ENCODE assay signal across 16 mouse cellular contexts in the genomic region with DNA sequence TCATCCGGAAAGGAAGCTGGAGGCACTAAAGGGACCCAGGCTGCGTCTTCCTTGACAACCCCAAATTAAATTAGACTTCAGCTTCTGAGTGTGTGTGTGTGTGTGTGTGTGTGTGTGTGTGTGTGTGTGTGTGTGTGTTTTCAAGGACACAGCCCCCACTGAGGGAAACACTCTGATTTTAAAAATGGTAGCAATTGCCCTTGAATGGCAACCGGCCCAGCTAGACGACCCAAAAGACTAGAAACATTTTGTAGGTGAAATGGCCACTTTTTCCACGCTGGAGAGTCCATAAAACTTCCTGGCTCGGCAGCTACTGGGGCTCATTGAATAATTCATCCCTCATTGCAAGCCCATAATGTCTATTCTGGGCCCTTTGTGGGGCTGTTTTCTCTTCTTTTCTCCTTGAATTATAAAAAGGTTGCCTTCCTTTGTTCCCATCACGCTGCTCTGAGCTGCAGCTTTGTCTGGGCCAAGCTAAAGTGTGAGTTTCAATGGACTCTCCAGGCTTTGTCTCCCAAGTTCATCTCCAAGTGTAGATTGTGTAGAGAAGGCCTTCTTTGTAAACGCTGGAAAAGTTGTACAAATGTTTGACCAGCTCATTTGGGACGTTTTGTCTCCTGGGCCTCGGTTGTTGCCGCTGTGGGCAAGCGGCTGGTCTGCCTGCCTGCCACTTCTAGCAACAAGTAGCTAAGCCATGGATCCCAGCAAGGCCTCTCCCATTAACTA. TPM values are rescaled to one million over a fixed set of nuclear protein-coding genes. Genes with fewer than 3 reads are reported as not detected.
DNase-seq lines count a peak whose midpoint lies in the region; ATAC-seq lines count a peak whose summit lies in the region.
"Had no signal": no experiment of that assay in that cellular context is flagged by ENCODE, and none has a peak within 500 bp of the region (broad histone marks: within the 10 kb centered on the region; RNA-seq: fewer than 3 reads in every experiment).

No protein-coding gene starts in this region.

- peak overlapping the region; percentile 74; the same call in 1 of the 2 replicates for H3K4me2 ChIP-seq in forebrain, embryonic 11.5 days (ENCODE audit: low read depth, low read length, severe bottlenecking)
- H3K4me2 ChIP-seq in forebrain, embryonic 15.5 days (replicated peaks): no peak overlapping the region
- H3K4me2 ChIP-seq in forebrain, embryonic 16.5 days (ENCODE audit: low read length): no peak overlapping the region
- peak overlapping the region; percentile 74 for H3K4me2 ChIP-seq in neural tube, embryonic 13.5 days

- H3K9me3 ChIP-seq in forebrain, embryonic 11.5 days (ENCODE audit: control insufficient read depth, low read length): no peaks in the 10 kb centered on the region
- no peaks in the 10 kb centered on the region for H3K9me3 ChIP-seq in forebrain, embryonic 15.5 days
- H3K9me3 ChIP-seq in forebrain, embryonic 16.5 days (ENCODE audit: control insufficient read depth, low read length): no peaks in the 10 kb centered on the region
- H3K9me3 ChIP-seq in midbrain, embryonic 10.5 days (replicated peaks): no peaks in the 10 kb centered on the region
- no peaks in the 10 kb centered on the region for H3K9me3 ChIP-seq in neural tube, embryonic 13.5 days
- H3K9me3 ChIP-seq: limb, embryonic 12.5 days; lung, embryonic 15.5 days had no signal

- ATAC-seq in forebrain, embryonic 11.5 days (replicated peaks; ENCODE audit: low FRiP score): peak; percentile 71
- no peak for ATAC-seq in forebrain, embryonic 15.5 days (replicated peaks)
- peak; percentile 24; the same call in 1 of the 2 replicates for ATAC-seq in forebrain, embryonic 16.5 days
- peak; percentile 69 for ATAC-seq in neural tube, embryonic 13.5 days (ENCODE audit: low read depth)

- 2% methylated on average over 12 of the region's 12 CpGs for WGBS in forebrain, embryonic 11.5 days
- 2% methylated on average over 12 of the region's 12 CpGs for WGBS in forebrain, embryonic 15.5 days
- WGBS in forebrain, embryonic 16.5 days: 3% methylated on average over 12 of the region's 12 CpGs
- 2% methylated on average over 12 of the region's 12 CpGs for WGBS in midbrain, embryonic 10.5 days
- 2% methylated on average over 12 of the region's 12 CpGs for WGBS in neural tube, embryonic 13.5 days

- no peaks in the 10 kb centered on the region for H3K36me3 ChIP-seq in forebrain, embryonic 11.5 days (ENCODE audit: control insufficient read depth, insufficient read depth, low read length)
- no peaks in the 10 kb centered on the region for H3K36me3 ChIP-seq in forebrain, embryonic 15.5 days
- H3K36me3 ChIP-seq in forebrain, embryonic 16.5 days (ENCODE audit: control insufficient read depth, insufficient read depth): no peaks in the 10 kb centered on the region
- peaks cover 38% of the 10 kb centered on the region for H3K36me3 ChIP-seq in midbrain, embryonic 10.5 days
- H3K36me3 ChIP-seq in neural tube, embryonic 13.5 days: no peaks in the 10 kb centered on the region
- H3K36me3 ChIP-seq: limb, embryonic 12.5 days; lung, embryonic 15.5 days had no signal

- H3K27ac ChIP-seq in forebrain, embryonic 11.5 days (ENCODE audit: low read depth, low read length): peak overlapping the region; percentile 60; the same call in 1 of the 2 replicates
- H3K27ac ChIP-seq in forebrain, embryonic 15.5 days (replicated peaks): no peak overlapping the region
- no peak overlapping the region for H3K27ac ChIP-seq in forebrain, embryonic 16.5 days (ENCODE audit: low read length)
- H3K27ac ChIP-seq in midbrain, embryonic 10.5 days (replicated peaks): peak overlapping the region; percentile 95
- H3K27ac ChIP-seq in neural tube, embryonic 13.5 days (replicated peaks): peak overlapping the region; percentile 89
- H3K27ac ChIP-seq: layer of hippocampus, adult 2 months; limb, embryonic 12.5 days; lung, embryonic 15.5 days had no signal

- H3K4me1 ChIP-seq in forebrain, embryonic 11.5 days (replicated peaks; ENCODE audit: control insufficient read depth, insufficient read depth, low read length): peaks cover 15% of the 10 kb centered on the region
- peaks cover 12% of the 10 kb centered on the region for H3K4me1 ChIP-seq in forebrain, embryonic 15.5 days
- peaks cover 15% of the 10 kb centered on the region for H3K4me1 ChIP-seq in forebrain, embryonic 16.5 days (replicated peaks; ENCODE audit: control insufficient read depth, insufficient read depth, low read length)
- H3K4me1 ChIP-seq in midbrain, embryonic 10.5 days: peaks cover 70% of the 10 kb centered on the region
- H3K4me1 ChIP-seq in neural tube, embryonic 13.5 days (replicated peaks): peaks cover 56% of the 10 kb centered on the region

- DNase-seq in forebrain, embryonic 11.5 days (ENCODE audit: low spot score): peak; percentile 69
- DNase-seq in midbrain, embryonic 10.5 days (ENCODE audit: low spot score): peak; percentile 78
- DNase-seq in spleen, postnatal 36 days (ENCODE audit: low spot score in 2 of 2): no peak
- no peak for DNase-seq in frontal cortex, postnatal 25 days (ENCODE audit: low spot score in 2 of 2)
- DNase-seq in urinary bladder, postnatal 4 days (ENCODE audit: low spot score in 2 of 2): no peak
- DNase-seq: adrenal gland, postnatal 36 days; cerebellum, adult 2 months; gastrocnemius, postnatal 36 days; heart, postnatal 4 days; kidney, adult 8-10 months had no signal

- peaks cover 85% of the 10 kb centered on the region for H3K27me3 ChIP-seq in forebrain, embryonic 11.5 days (ENCODE audit: control insufficient read depth, insufficient read depth, low read length)
- H3K27me3 ChIP-seq in forebrain, embryonic 15.5 days: peaks cover 93% of the 10 kb centered on the region
- peaks cover 91% of the 10 kb centered on the region for H3K27me3 ChIP-seq in forebrain, embryonic 16.5 days (replicated peaks; ENCODE audit: control insufficient read depth, insufficient read depth, low read length)
- peaks cover 100% of the 10 kb centered on the region for H3K27me3 ChIP-seq in midbrain, embryonic 10.5 days (ENCODE audit: low read depth, poor library complexity, severe bottlenecking)
- peaks cover 83% of the 10 kb centered on the region for H3K27me3 ChIP-seq in neural tube, embryonic 13.5 days

- no peak overlapping the region for H3K4me3 ChIP-seq in forebrain, embryonic 11.5 days (ENCODE audit: low read depth, low read length)
- no peak overlapping the region for H3K4me3 ChIP-seq in forebrain, embryonic 15.5 days
- H3K4me3 ChIP-seq in forebrain, embryonic 16.5 days (replicated peaks; ENCODE audit: low read length): no peak overlapping the region
- peak overlapping the region; percentile 75 for H3K4me3 ChIP-seq in midbrain, embryonic 10.5 days
- peak overlapping the region; percentile 46 for H3K4me3 ChIP-seq in neural tube, embryonic 13.5 days
- H3K4me3 ChIP-seq: layer of hippocampus, adult 2 months had no signal

- peak overlapping the region; percentile 10; the same call in 1 of the 2 replicates for H3K9ac ChIP-seq in forebrain, embryonic 11.5 days (ENCODE audit: low read length)
- H3K9ac ChIP-seq in forebrain, embryonic 15.5 days (replicated peaks): no peak overlapping the region
- H3K9ac ChIP-seq in forebrain, embryonic 16.5 days (replicated peaks; ENCODE audit: low read depth, low read length): no peak overlapping the region
- peak overlapping the region; percentile 67 for H3K9ac ChIP-seq in neural tube, embryonic 13.5 days
- H3K9ac ChIP-seq: lung, embryonic 15.5 days had no signal

RNA-seq across cellular contexts. Expression of a gene that starts 6.4 kb away (rescaled TPM):
- 4.4 and 4.7 TPM in 2 replicates for polyA plus RNA-seq in forebrain, embryonic 11.5 days (2014; fragmentation: Nextera tagmentation; extraction: Ambion mirVana)
- 0.19 and 0.70 TPM in 2 replicates for polyA plus RNA-seq in forebrain, embryonic 15.5 days (2015; fragmentation: Nextera tagmentation; extraction: Ambion mirVana)
- 0.22 TPM in 1 of 2 replicates, not detected in the other for polyA plus RNA-seq in forebrain, embryonic 16.5 days (2015; fragmentation: Nextera tagmentation; extraction: Ambion mirVana)
- polyA plus RNA-seq in midbrain, embryonic 10.5 days (2016; fragmentation: Nextera tagmentation; extraction: Ambion mirVana): 33.6 and 34.3 TPM in 2 replicates
- 12.9 and 17.0 TPM in 2 replicates for polyA plus RNA-seq in neural tube, embryonic 13.5 days (2015; fragmentation: Nextera tagmentation; extraction: Ambion mirVana)

Comparison
In these comparisons a context has a peak if more than half of its experiments do, and no peak if none do; other contexts are left out.
1. H3K27ac ChIP-seq: peak in forebrain, embryonic 11.5 days (single experiment), midbrain, embryonic 10.5 days (single experiment) and neural tube, embryonic 13.5 days (single experiment); none in forebrain, embryonic 15.5 days (single experiment) and forebrain, embryonic 16.5 days (single experiment).
2. H3K4me2 ChIP-seq: peak in forebrain, embryonic 11.5 days (single experiment) and neural tube, embryonic 13.5 days (single experiment); none in forebrain, embryonic 15.5 days (single experiment) and forebrain, embryonic 16.5 days (single experiment).
3. H3K9ac ChIP-seq: peak in forebrain, embryonic 11.5 days (single experiment) and neural tube, embryonic 13.5 days (single experiment); none in forebrain, embryonic 15.5 days (single experiment) and forebrain, embryonic 16.5 days (single experiment).
4. DNase-seq: peak in forebrain, embryonic 11.5 days (single experiment) and midbrain, embryonic 10.5 days (single experiment); none in spleen, postnatal 36 days (0 of 2), frontal cortex, postnatal 25 days (0 of 2) and urinary bladder, postnatal 4 days (0 of 2).
5. H3K4me3 ChIP-seq: peak in midbrain, embryonic 10.5 days (single experiment) and neural tube, embryonic 13.5 days (single experiment); none in forebrain, embryonic 11.5 days (single experiment), forebrain, embryonic 15.5 days (single experiment) and forebrain, embryonic 16.5 days (single experiment).